Mouse (Mus musculus): ENCODE results near the gene Pheta2.
"Not testable (repeated sequence)": the region's sequence is repeated elsewhere in the genome, so short reads cannot be mapped to it uniquely, and the experiment has no call there.

Gene Pheta2

GRCm38 (mm10) chr15:82343368-82344287 is 4.9 kb downstream of the Pheta2 start:
- no peak for DNase-seq (ENCODE audit: low spot score)

GRCm38 (mm10) chr15:82344971-82345370 is 6.2 kb downstream of the Pheta2 start:
- peak; percentile 27 for DNase-seq (ENCODE audit: low spot score)

- DNase-seq (ENCODE audit: low spot score): peak; percentile 99
Observed at GRCm38 (mm10) chr15:82345820-82346470, 7.2 kb downstream of the Pheta2 start.

- DNase-seq (ENCODE audit: low spot score): no peak
Observed at GRCm38 (mm10) chr15:82346580-82347302, 8.0 kb downstream of the Pheta2 start.

- no peak for DNase-seq (ENCODE audit: low spot score)
Observed at GRCm38 (mm10) chr15:82347303-82347676, 8.5 kb downstream of the Pheta2 start.

- no peak for DNase-seq (ENCODE audit: low spot score)
Observed at GRCm38 (mm10) chr15:82347852-82348251, 9.1 kb downstream of the Pheta2 start.

GRCm38 (mm10) chr15:82348258-82348998 is 9.7 kb downstream of the Pheta2 start:
- DNase-seq (ENCODE audit: low spot score): no peak

GRCm38 (mm10) chr15:82348999-82349341 is 10.2 kb downstream of the Pheta2 start:
- no peak for DNase-seq (ENCODE audit: low spot score)

GRCm38 (mm10) chr15:82350349-82350748 is 11.6 kb downstream of the Pheta2 start:
- no peak for DNase-seq (ENCODE audit: low spot score)

GRCm38 (mm10) chr15:82351480-82351879 is 12.7 kb downstream of the Pheta2 start:
- no peak for DNase-seq (ENCODE audit: low spot score)

GRCm38 (mm10) chr15:82353078-82353744 is 14.5 kb downstream of the Pheta2 start:
- peak; percentile 31 for DNase-seq (ENCODE audit: low spot score)

GRCm38 (mm10) chr15:82353745-82354113 is 15.0 kb downstream of the Pheta2 start:
- no peak for DNase-seq (ENCODE audit: low spot score)

GRCm38 (mm10) chr15:82354126-82354945 is 15.6 kb downstream of the Pheta2 start, which contains the start of gene Ndufa6:
Gene Ndufa6 (minus strand): TSS chr15:82354322.
- peak; percentile 98 for DNase-seq (ENCODE audit: low spot score)

GRCm38 (mm10) chr15:82358431-82359260 is 19.9 kb downstream of the Pheta2 start:
- no peak for DNase-seq (ENCODE audit: low spot score)

- DNase-seq (ENCODE audit: low spot score): no peak
Observed at GRCm38 (mm10) chr15:82361459-82362018, 22.8 kb downstream of the Pheta2 start.

- DNase-seq (ENCODE audit: low spot score): no peak
Observed at GRCm38 (mm10) chr15:82362234-82362633, 23.5 kb downstream of the Pheta2 start.

- not testable (repeated sequence) for DNase-seq (ENCODE audit: low spot score)
Observed at GRCm38 (mm10) chr15:82363801-82364200, 25.1 kb downstream of the Pheta2 start.

- not testable (repeated sequence) for DNase-seq (ENCODE audit: low spot score)
Observed at GRCm38 (mm10) chr15:82364561-82364960, 25.8 kb downstream of the Pheta2 start.

GRCm38 (mm10) chr15:82368146-82368545 is 29.4 kb downstream of the Pheta2 start:
- DNase-seq (ENCODE audit: low spot score): no peak

All from c-Kit-positive CD71-positive TER-119-positive erythroid progenitor cells, embryonic 14.5 days (primary cell).